ENCODE assay signal across 9 mouse cellular contexts in the genomic region with DNA sequence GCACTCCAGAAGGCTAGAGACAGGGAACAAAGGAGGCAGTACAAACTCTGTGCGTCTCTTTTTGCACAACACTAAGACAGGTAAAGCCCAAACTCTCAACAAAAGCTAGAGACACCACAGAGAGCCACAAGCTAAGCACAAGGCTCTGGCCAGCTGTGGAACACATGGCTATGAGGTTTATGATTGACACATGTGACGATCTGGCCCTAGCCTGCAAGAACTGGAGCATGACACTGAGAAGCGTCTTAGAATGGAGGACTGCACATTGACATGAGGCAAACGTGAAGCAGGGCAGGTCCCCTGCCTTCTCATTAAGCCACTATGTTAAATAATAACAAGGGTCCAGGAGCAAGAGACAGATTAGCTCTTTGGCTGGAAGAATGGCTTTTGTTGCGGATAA. TPM values are rescaled to one million over a fixed set of nuclear protein-coding genes. Genes with fewer than 3 reads are reported as not detected.
DNase-seq lines count a peak whose midpoint lies in the region; ATAC-seq and TF ChIP-seq lines count a peak whose summit lies in the region.
"Had no signal": no experiment of that assay in that cellular context is flagged by ENCODE, and none has a peak within 500 bp of the region (broad histone marks: within the 10 kb centered on the region; RNA-seq: fewer than 3 reads in every experiment).

No protein-coding gene starts in this region.

- H3K9me3 ChIP-seq in forebrain, embryonic 12.5 days: no peaks in the 10 kb centered on the region
- no peaks in the 10 kb centered on the region for H3K9me3 ChIP-seq in kidney, postnatal 0 days (replicated peaks; ENCODE audit: low read length)
- H3K9me3 ChIP-seq in neural tube, embryonic 15.5 days (replicated peaks): no peaks in the 10 kb centered on the region

- no peak for ATAC-seq in forebrain, embryonic 12.5 days (ENCODE audit: low FRiP score)
- peak; percentile 22; the same call in 1 of the 2 replicates for ATAC-seq in kidney, postnatal 0 days (replicated peaks; ENCODE audit: low FRiP score, low read depth)
- ATAC-seq in neural tube, embryonic 15.5 days (ENCODE audit: low FRiP score): no peak
- no peak for ATAC-seq in CD4-positive, CD25-positive, alpha-beta regulatory T cell, adult 4 months

- H3K27ac ChIP-seq in liver, adult 2 months (replicated peaks; ENCODE audit: insufficient read depth, low read depth, low read length): no peak overlapping the region
- H3K27ac ChIP-seq in forebrain, embryonic 12.5 days: no peak overlapping the region
- H3K27ac ChIP-seq in kidney, postnatal 0 days: no peak overlapping the region; the same call in 1 of the 2 replicates
- H3K27ac ChIP-seq in neural tube, embryonic 15.5 days (replicated peaks): no peak overlapping the region

- peak overlapping the region; percentile 16; the same call in 1 of the 2 replicates for H3K9ac ChIP-seq in liver, adult 2 months (ENCODE audit: low read depth, low read length)
- no peak overlapping the region for H3K9ac ChIP-seq in forebrain, embryonic 12.5 days
- 0 out of 2 replicates have a peak overlapping the region, but pooled peaks have one; percentile 31 for H3K9ac ChIP-seq in kidney, postnatal 0 days (ENCODE audit: low read depth, low read length)
- H3K9ac ChIP-seq in neural tube, embryonic 15.5 days (replicated peaks): no peak overlapping the region

- H3K36me3 ChIP-seq in liver, adult 2 months (ENCODE audit: control insufficient read depth, insufficient read depth, low read length): no peaks in the 10 kb centered on the region
- no peaks in the 10 kb centered on the region for H3K36me3 ChIP-seq in forebrain, embryonic 12.5 days (replicated peaks)
- no peaks in the 10 kb centered on the region for H3K36me3 ChIP-seq in kidney, postnatal 0 days (ENCODE audit: insufficient read depth, low read length)
- H3K36me3 ChIP-seq in neural tube, embryonic 15.5 days: no peaks in the 10 kb centered on the region

- peak overlapping the region; percentile 71 for H3K4me2 ChIP-seq in forebrain, embryonic 12.5 days
- H3K4me2 ChIP-seq in kidney, postnatal 0 days (ENCODE audit: low read length): peak overlapping the region; percentile 83
- peak overlapping the region; percentile 72 for H3K4me2 ChIP-seq in neural tube, embryonic 15.5 days

- no peak for TF ChIP-seq CTCF in liver, adult 2 months (IDR thresholded peaks at IDR 0.05; ENCODE audit: low read depth, low read length)
- no peak for TF ChIP-seq CTCF in kidney, postnatal 0 days (IDR thresholded peaks at IDR 0.05; ENCODE audit: low read depth)

- H3K27me3 ChIP-seq in liver, adult 2 months (ENCODE audit: control insufficient read depth, insufficient read depth, low read length): no peaks in the 10 kb centered on the region
- 0 out of 2 replicates have a peak, but pooled peaks cover 3% of the 10 kb centered on the region for H3K27me3 ChIP-seq in forebrain, embryonic 12.5 days
- no peaks in the 10 kb centered on the region for H3K27me3 ChIP-seq in kidney, postnatal 0 days (ENCODE audit: insufficient read depth, low read length)
- no peaks in the 10 kb centered on the region for H3K27me3 ChIP-seq in neural tube, embryonic 15.5 days (replicated peaks)

- peaks cover 17% of the 10 kb centered on the region for H3K4me1 ChIP-seq in liver, adult 2 months (ENCODE audit: control insufficient read depth, insufficient read depth, low read length)
- H3K4me1 ChIP-seq in forebrain, embryonic 12.5 days: peaks cover 58% of the 10 kb centered on the region
- peaks cover 47% of the 10 kb centered on the region for H3K4me1 ChIP-seq in kidney, postnatal 0 days (replicated peaks; ENCODE audit: insufficient read depth, low read length)
- H3K4me1 ChIP-seq in neural tube, embryonic 15.5 days: peaks cover 46% of the 10 kb centered on the region

- DNase-seq in liver, adult 2 months (ENCODE audit: extremely low read depth, low read depth, low spot score): no peak
- no peak for DNase-seq in liver
- DNase-seq in kidney, postnatal 0 days (ENCODE audit: low spot score): no peak
- no peak for DNase-seq in urinary bladder, postnatal 10 days (ENCODE audit: low spot score)
- DNase-seq in cerebellum, postnatal 25 days: no peak
- DNase-seq: cerebellum, adult 11-12 months had no signal

- peaks cover 26% of the 10 kb centered on the region; the same call in 1 of the 2 replicates for H3K79me2 ChIP-seq in liver, adult 2 months (ENCODE audit: control insufficient read depth, insufficient read depth, low read length)

- H3K4me3 ChIP-seq in liver, adult 2 months (ENCODE audit: insufficient read depth, low read depth, low read length): no peak overlapping the region
- no peak overlapping the region for H3K4me3 ChIP-seq in forebrain, embryonic 12.5 days (replicated peaks)
- peak overlapping the region; percentile 65; the same call in 1 of the 2 replicates for H3K4me3 ChIP-seq in kidney, postnatal 0 days (replicated peaks; ENCODE audit: low read depth, low read length)
- H3K4me3 ChIP-seq in neural tube, embryonic 15.5 days (replicated peaks): peak overlapping the region; percentile 74

- 81% methylated on average over 5 of the region's 5 CpGs for WGBS in liver, adult 2 months
- 42% methylated on average over 5 of the region's 5 CpGs for WGBS in forebrain, embryonic 12.5 days
- 31% methylated on average over 5 of the region's 5 CpGs for WGBS in kidney, postnatal 0 days
- WGBS in neural tube, embryonic 15.5 days: 66% methylated on average over 5 of the region's 5 CpGs

- TF ChIP-seq POLR2A in liver, adult 2 months (IDR thresholded peaks at IDR 0.05; ENCODE audit: extremely low read depth, insufficient read depth, low read length): no peak

RNA-seq across cellular contexts. Expression of gene Tram2, which starts 1.8 kb away (rescaled TPM):
- total RNA-seq in liver, adult 2 months (2014; rRNA removed): 2.5 and 2.8 TPM in 2 replicates
- 4.1 and 4.3 TPM in 2 replicates for polyA plus RNA-seq in liver, adult 2 months (2012; rRNA removed)
- 3.5 and 4.1 TPM in 2 replicates for polyA plus RNA-seq in forebrain, embryonic 12.5 days (2016; fragmentation: Nextera tagmentation; extraction: Ambion mirVana)
- 7.2 and 8.5 TPM in 2 replicates for polyA plus RNA-seq in kidney, postnatal 0 days (2015; fragmentation: Nextera tagmentation; extraction: Ambion mirVana)
- polyA plus RNA-seq in neural tube, embryonic 15.5 days (2015; fragmentation: Nextera tagmentation; extraction: Ambion mirVana): 2.2 and 3.1 TPM in 2 replicates
- 1 to 10 TPM; 7.9 to 9.5 TPM for polyA plus RNA-seq in CD4-positive, CD25-positive, alpha-beta regulatory T cell, adult 4 months (2017; shearing (Covaris generic))

Comparison
In these comparisons a context has a peak if more than half of its experiments do, and no peak if none do; other contexts are left out.
1. H3K4me3 ChIP-seq: peak in kidney, postnatal 0 days (single experiment) and neural tube, embryonic 15.5 days (single experiment); none in liver, adult 2 months (single experiment) and forebrain, embryonic 12.5 days (single experiment).
2. H3K9ac ChIP-seq: peak in liver, adult 2 months (single experiment) and kidney, postnatal 0 days (single experiment); none in forebrain, embryonic 12.5 days (single experiment) and neural tube, embryonic 15.5 days (single experiment).
3. Peak in every context shown above with its lines, with median percentiles within 50 percentile points of each other: H3K4me2 ChIP-seq.